Mouse (Mus musculus) neural tube, embryonic 13.5 days (tissue): ENCODE data around the gene Olfr983. TPM values are rescaled to one million over a fixed set of nuclear protein-coding genes. Genes with fewer than 3 reads are reported as not detected.

ENCODE experiments used
- ATAC-seq: fragments of 200-750 bp; cut with Nextera tagmentation; 2 replicates; pipeline ENCODE4 v1.8.0; 2017; ENCODE audit warnings: low read depth, mild to moderate bottlenecking, moderate TSS enrichment, moderate library complexity
- H3K27ac ChIP-seq: fragments of 300-500 bp; sonication (generic); replicated peaks from 2 replicates; pipeline ENCODE4 v1.5.1; 2015; ENCODE audit warnings: moderate library complexity, mild to moderate bottlenecking, inconsistent platforms
- H3K27me3 ChIP-seq: fragments of 300-500 bp; sonication (generic); 2 replicates; pipeline ENCODE4 v1.6.1; 2015; ENCODE audit warnings: mild to moderate bottlenecking, inconsistent platforms
- H3K36me3 ChIP-seq: fragments of 300-500 bp; sonication (generic); 2 replicates; pipeline ENCODE4 v1.6.1; 2015; ENCODE audit warnings: mild to moderate bottlenecking, inconsistent platforms
- H3K4me1 ChIP-seq: fragments of 300-500 bp; sonication (generic); replicated peaks from 2 replicates; pipeline ENCODE4 v1.6.1; 2015; ENCODE audit warnings: inconsistent platforms
- H3K4me2 ChIP-seq: fragments of 300-500 bp; sonication (generic); 2 replicates; pipeline ENCODE4 v1.6.1; 2015; ENCODE audit warnings: inconsistent platforms, mild to moderate bottlenecking, moderate library complexity
- H3K4me3 ChIP-seq: fragments of 300-500 bp; sonication (generic); 2 replicates; pipeline ENCODE4 v1.5.1; 2015; ENCODE audit warnings: mild to moderate bottlenecking, inconsistent platforms
- H3K9ac ChIP-seq: fragments of 300-500 bp; sonication (generic); 2 replicates; pipeline ENCODE4 v1.6.1; 2015; ENCODE audit warnings: moderate library complexity, mild to moderate bottlenecking, inconsistent platforms
- H3K9me3 ChIP-seq: fragments of 300-500 bp; sonication (generic); 2 replicates; pipeline ENCODE4 v1.6.1; 2016; ENCODE audit warnings: inconsistent platforms
- WGBS: fragments of 180-500 bp; shearing (Covaris S2); methylation state at CpG from one replicate; pipeline ENCODE4 v1.1.7; 2015; 5-methylcytosine and 5-hydroxymethylcytosine counted together
- polyA plus RNA-seq: library from polyadenylated mRNA; unstranded; fragments of >200 nt; fragmentation: Nextera tagmentation; extraction: Ambion mirVana; gene quantifications from 2 replicates; pipeline ENCODE4 v1.2.1, GENCODE M21; 2015

Gene Olfr983
- not detected in 2 replicates for polyA plus RNA-seq

DNA sequence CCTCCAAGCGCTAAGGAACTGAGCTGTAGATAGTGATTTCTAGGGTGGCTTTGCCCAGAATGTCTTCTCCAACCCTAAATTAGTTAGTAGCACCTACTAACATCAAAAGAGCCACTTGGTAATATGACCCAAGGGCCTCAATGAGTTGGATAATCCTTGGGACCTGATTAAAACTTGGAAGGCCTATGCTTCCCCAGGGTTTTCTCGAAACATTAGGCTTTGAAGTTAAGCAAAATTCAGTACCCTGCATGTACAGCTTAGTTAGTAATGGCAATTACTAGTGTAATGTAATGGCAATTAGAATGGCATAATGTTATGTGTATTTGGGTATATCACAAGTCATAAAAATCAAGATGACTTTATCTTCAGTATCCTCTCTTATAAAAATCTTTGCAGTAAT is at the start of gene Olfr983:
Gene Olfr983, minus strand, starts transcription at position 101 of the 400 bp plus-strand sequence.
- ATAC-seq, result no peak
- 81% methylated on average over 2 of the region's 2 CpGs for WGBS
- no peaks in the 10 kb centered on the region for H3K36me3 ChIP-seq

DNA sequence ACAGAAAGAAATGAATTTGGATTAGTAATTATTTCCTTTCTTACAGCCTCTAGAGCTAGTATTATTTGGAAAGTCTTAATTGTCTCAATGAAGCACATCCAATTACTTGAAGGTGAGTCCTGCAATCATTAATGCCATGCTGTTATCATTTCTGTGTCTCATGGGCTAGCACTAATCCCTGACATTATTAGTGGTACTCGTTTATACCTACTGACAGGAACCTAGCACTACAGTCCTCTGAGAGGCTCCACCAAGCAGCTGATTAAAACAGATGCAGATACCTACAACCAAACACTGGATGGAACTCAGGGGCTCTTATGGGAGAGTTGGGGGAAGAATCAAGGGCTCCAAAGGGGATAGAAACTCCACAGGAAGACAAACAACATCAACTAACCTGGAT is 48.1 kb upstream of the Olfr983 start:
- no peaks in the 10 kb centered on the region for H3K4me1 ChIP-seq
- 48% methylated on average over 1 of the region's 1 CpGs for WGBS
- no peak overlapping the region for H3K4me3 ChIP-seq
- no peak overlapping the region for H3K27ac ChIP-seq
- ATAC-seq, result no peak
- no peak overlapping the region for H3K4me2 ChIP-seq
- no peaks in the 10 kb centered on the region for H3K27me3 ChIP-seq
- no peak overlapping the region for H3K9ac ChIP-seq
- no peaks in the 10 kb centered on the region for H3K36me3 ChIP-seq
- H3K9me3 ChIP-seq, result no peaks in the 10 kb centered on the region

More for the DNA sequence above, at the start of gene Olfr983:
- Histone ChIP-seq H3K9me3 (no peaks in the 10 kb centered on the region), H3K27me3 (no peaks in the 10 kb centered on the region), H3K4me1 (no peaks in the 10 kb centered on the region), H3K4me3 (no peak within 1 kb of the TSS), H3K27ac (no peak within 1 kb of the TSS), H3K4me2 (no peak within 1 kb of the TSS), H3K9ac (no peak within 1 kb of the TSS)

DNA sequence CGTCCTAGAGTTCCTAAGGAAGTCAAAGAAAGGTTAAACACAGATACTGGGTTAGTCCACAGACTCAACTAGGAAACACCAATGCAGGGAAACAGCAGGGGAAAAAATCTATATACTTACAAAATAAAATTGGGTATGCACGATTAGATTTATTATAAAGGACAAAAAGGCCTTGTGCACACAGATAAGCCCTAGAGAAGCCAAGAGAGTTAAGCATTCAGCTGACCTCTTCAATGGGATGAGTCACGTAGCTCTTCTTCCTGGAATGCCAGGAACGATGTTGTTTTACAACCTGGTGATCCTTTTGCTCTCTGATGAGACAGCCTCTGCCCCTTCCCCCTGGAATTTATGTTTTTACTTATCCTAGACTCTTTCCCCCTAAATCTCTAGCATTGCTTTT is 46.1 kb upstream of the Olfr983 start:
- Histone ChIP-seq H3K36me3 (no peaks in the 10 kb centered on the region), H3K9me3 (no peaks in the 10 kb centered on the region), H3K9ac (no peak overlapping the region), H3K27me3 (no peaks in the 10 kb centered on the region), H3K4me2 (no peak overlapping the region), H3K27ac (no peak overlapping the region), H3K4me3 (no peak overlapping the region), H3K4me1 (no peaks in the 10 kb centered on the region)
- no peak for ATAC-seq
- 69% methylated on average over 4 of the region's 4 CpGs for WGBS

DNA sequence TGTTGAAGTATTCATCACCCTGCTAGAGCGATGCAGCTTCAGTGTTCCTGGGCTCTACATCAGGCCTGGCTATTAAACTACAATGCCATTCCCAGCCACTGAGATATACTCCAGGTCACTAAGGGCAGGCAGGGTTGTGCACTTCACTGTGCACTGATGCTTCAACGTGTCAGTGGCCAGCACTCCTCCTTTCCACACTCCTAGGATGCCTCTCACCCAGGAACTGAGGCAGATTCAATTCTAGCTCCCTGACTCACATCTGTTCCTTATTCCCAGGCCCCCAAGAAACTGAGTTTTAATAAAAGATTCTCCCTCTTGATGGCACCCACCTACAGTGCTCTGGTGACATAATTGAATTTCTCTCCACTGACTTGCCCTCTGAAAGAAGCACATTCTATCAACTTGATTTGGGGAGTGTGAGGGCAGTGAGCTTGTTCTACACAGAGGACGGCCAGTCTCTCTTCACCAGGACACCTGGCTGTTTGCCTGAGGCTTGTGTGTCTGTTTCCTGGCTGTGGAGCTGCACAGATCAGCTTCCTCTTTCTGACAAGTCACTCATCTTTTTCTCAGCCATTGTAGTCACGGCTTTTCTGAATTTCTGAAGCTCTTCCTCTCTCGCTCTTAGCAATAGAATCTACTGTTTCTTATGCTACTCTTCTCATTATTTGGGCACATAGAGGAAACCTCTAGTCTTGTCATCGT is 43.7 kb upstream of the Olfr983 start:
- H3K27me3 ChIP-seq, result no peaks in the 10 kb centered on the region
- H3K36me3 ChIP-seq, result no peaks in the 10 kb centered on the region
- no peak overlapping the region for H3K9ac ChIP-seq
- H3K27ac ChIP-seq, result no peak overlapping the region
- H3K9me3 ChIP-seq, result no peaks in the 10 kb centered on the region
- no peaks in the 10 kb centered on the region for H3K4me1 ChIP-seq
- no peak overlapping the region for H3K4me2 ChIP-seq
- ATAC-seq, result no peak
- H3K4me3 ChIP-seq, result no peak overlapping the region
- WGBS, result 86% methylated on average over 6 of the region's 6 CpGs

DNA sequence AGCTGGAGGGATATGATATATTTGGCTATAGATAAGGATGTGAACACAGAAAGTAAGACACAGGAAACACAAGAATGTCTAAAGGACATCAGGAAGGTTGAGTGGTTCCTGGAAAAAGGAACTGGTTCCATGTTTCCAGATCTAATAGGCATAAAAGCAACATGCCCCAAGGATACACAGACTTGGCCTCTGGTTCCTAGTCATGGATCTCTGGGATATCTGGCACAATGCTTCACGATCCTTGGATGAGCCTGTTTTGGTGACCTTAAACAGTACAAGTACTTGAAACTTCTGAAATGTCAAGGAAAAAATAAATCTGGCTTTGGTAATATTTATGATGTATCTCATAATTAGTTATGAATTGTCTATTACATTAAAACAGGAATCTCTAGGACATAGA is 37.2 kb upstream of the Olfr983 start:
- no peak for ATAC-seq
- Histone ChIP-seq H3K9ac (no peak overlapping the region), H3K27ac (no peak overlapping the region), H3K9me3 (no peaks in the 10 kb centered on the region), H3K36me3 (no peaks in the 10 kb centered on the region), H3K27me3 (no peaks in the 10 kb centered on the region), H3K4me1 (no peaks in the 10 kb centered on the region), H3K4me2 (no peak overlapping the region), H3K4me3 (no peak overlapping the region)
- WGBS, result 98% methylated on average over 1 of the region's 1 CpGs

- ATAC-seq, result no peak
- no peak within 1 kb of the TSS for H3K4me3 ChIP-seq
- 91% methylated on average over 1 of the region's 1 CpGs for WGBS
- H3K9me3 ChIP-seq, result no peaks in the 10 kb centered on the region
- no peak within 1 kb of the TSS for H3K4me2 ChIP-seq
- no peak within 1 kb of the TSS for H3K27ac ChIP-seq
- H3K36me3 ChIP-seq, result no peaks in the 10 kb centered on the region
- H3K4me1 ChIP-seq, result no peaks in the 10 kb centered on the region
- H3K9ac ChIP-seq, result no peak within 1 kb of the TSS
- no peaks in the 10 kb centered on the region for H3K27me3 ChIP-seq
Observed at GRCm38 (mm10) chr9:40130084-40130483, 36.7 kb upstream of the Olfr983 start, which contains the start of gene Olfr985. Olfr985 (minus strand) TSS chr9:40130184.

GRCm38 (mm10) chr9:40117287-40117659 is 23.9 kb upstream of the Olfr983 start:
- Histone ChIP-seq H3K9me3 (no peaks in the 10 kb centered on the region), H3K4me2 (no peak overlapping the region), H3K27me3 (no peaks in the 10 kb centered on the region), H3K4me1 (no peaks in the 10 kb centered on the region), H3K27ac (no peak overlapping the region), H3K4me3 (no peak overlapping the region), H3K36me3 (no peaks in the 10 kb centered on the region), H3K9ac (no peak overlapping the region)
- WGBS, result 75% methylated on average over 5 of the region's 5 CpGs
- no peak for ATAC-seq

DNA sequence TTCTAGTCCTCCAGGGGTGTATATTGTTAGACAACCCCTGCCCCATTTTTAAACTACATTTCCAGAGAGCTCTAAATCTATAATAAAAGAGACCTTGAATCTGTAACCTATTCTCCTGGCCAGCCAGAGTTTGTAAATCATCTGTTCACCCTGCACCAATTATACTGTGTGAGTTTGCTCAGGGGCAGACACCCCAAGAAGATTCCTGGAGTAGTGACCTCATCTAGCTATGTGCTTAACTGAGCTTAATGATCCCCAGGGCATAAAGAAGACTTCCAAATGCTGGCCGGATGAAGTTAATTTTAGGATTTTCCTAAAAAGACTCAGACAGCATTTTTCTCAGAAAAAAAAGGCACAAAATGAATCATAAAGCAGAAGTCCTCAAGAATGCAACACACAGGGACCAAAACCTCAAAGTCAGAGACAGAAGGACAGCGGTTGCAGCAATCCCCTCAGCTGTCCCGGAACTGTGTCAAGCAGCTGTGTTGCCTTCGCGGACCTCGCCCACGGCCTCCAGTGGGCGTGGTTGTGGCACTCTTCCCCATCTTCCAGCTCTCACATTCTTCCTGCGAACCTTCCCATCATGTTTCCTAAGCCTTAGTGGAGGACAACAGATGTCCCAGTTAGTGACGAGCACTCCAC is 23.4 kb upstream of the Olfr983 start:
- no peak for ATAC-seq
- no peak overlapping the region for H3K9ac ChIP-seq
- H3K9me3 ChIP-seq, result no peaks in the 10 kb centered on the region
- H3K36me3 ChIP-seq, result no peaks in the 10 kb centered on the region
- H3K4me3 ChIP-seq, result no peak overlapping the region
- WGBS, result 61% methylated on average over 10 of the region's 10 CpGs
- no peak overlapping the region for H3K27ac ChIP-seq
- H3K27me3 ChIP-seq, result no peaks in the 10 kb centered on the region
- no peaks in the 10 kb centered on the region for H3K4me1 ChIP-seq
- H3K4me2 ChIP-seq, result no peak overlapping the region

DNA sequence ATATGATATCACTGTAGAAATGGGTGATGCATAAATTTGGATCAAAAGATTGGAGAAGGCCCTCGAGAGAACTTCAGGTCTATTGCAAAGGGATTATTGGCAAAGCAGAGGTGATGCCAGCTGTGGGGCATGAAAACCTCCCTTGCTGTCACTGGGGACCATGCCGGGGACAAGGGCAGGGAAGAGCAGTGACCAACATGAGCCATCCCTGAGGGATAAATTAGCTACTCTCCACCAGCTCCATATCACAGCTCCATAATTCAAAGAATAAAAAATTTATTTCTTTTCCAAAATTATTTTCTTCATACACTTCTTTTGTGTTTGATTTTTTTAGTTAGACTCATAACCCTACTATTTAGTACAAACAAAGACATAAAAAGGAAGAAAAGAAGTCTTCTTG is 20.7 kb upstream of the Olfr983 start, which contains the start of gene Olfr984:
Gene Olfr984, minus strand, starts transcription at position 101 of the 400 bp plus-strand sequence.
- Histone ChIP-seq H3K4me1 (no peaks in the 10 kb centered on the region), H3K9ac (no peak within 1 kb of the TSS), H3K27ac (no peak within 1 kb of the TSS), H3K4me2 (no peak within 1 kb of the TSS), H3K9me3 (no peaks in the 10 kb centered on the region), H3K4me3 (no peak within 1 kb of the TSS), H3K36me3 (no peaks in the 10 kb centered on the region), H3K27me3 (no peaks in the 10 kb centered on the region)
- no peak for ATAC-seq
- 93% methylated on average over 2 of the region's 2 CpGs for WGBS

- 71% methylated on average over 3 of the region's 3 CpGs for WGBS
- no peaks in the 10 kb centered on the region for H3K36me3 ChIP-seq
- H3K27me3 ChIP-seq, result no peaks in the 10 kb centered on the region
- no peak overlapping the region for H3K27ac ChIP-seq
- no peaks in the 10 kb centered on the region for H3K4me1 ChIP-seq
- no peak overlapping the region for H3K4me2 ChIP-seq
- no peak overlapping the region for H3K4me3 ChIP-seq
- H3K9ac ChIP-seq, result no peak overlapping the region
- ATAC-seq, result no peak
- no peaks in the 10 kb centered on the region for H3K9me3 ChIP-seq
Observed at GRCm38 (mm10) chr9:40094769-40095168, 1.4 kb upstream of the Olfr983 start.

- H3K4me3 ChIP-seq, result no peak within 1 kb of the TSS
- no peak within 1 kb of the TSS for H3K27ac ChIP-seq
- 79% methylated on average over 2 of the region's 2 CpGs for WGBS
- no peak within 1 kb of the TSS for H3K4me2 ChIP-seq
- no peaks in the 10 kb centered on the region for H3K9me3 ChIP-seq
- no peak within 1 kb of the TSS for H3K9ac ChIP-seq
- no peak for ATAC-seq
- H3K4me1 ChIP-seq, result no peaks in the 10 kb centered on the region
- H3K27me3 ChIP-seq, result no peaks in the 10 kb centered on the region
- no peaks in the 10 kb centered on the region for H3K36me3 ChIP-seq
Observed at GRCm38 (mm10) chr9:40073529-40073928, 19.9 kb downstream of the Olfr983 start, which contains the start of gene Olfr982. Olfr982 (plus strand) TSS chr9:40073829.

DNA sequence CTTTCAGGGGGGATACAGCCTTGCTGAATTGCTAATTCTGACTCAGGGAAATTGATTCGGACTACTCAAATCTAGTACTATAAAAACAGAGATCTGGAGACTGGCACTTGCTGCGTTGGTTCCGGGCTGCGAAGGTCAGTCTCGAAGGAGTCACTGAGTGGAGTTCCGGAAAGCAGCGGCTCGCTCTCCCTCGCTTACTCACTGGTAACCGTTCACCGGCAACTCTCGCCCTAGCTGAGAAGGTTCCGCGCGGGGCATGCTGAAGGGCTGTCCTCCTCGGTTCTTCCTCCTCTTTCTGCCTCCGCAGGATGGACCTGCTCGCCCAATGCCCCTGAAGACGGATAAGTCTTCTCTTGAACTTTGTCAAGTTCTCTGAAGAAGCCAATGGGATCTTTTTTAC is 43.3 kb downstream of the Olfr983 start:
- no peaks in the 10 kb centered on the region for H3K36me3 ChIP-seq
- ATAC-seq, result no peak
- no peak overlapping the region for H3K4me2 ChIP-seq

More for the DNA sequence above, 43.3 kb downstream of the Olfr983 start:
- no peaks in the 10 kb centered on the region for H3K27me3 ChIP-seq
- no peaks in the 10 kb centered on the region for H3K4me1 ChIP-seq
- no peaks in the 10 kb centered on the region for H3K9me3 ChIP-seq
- no peak overlapping the region for H3K4me3 ChIP-seq
- no peak overlapping the region for H3K27ac ChIP-seq
- WGBS, result 93% methylated on average over 19 of the region's 19 CpGs
- H3K9ac ChIP-seq, result no peak overlapping the region
